Mouse (Mus musculus) ovary, postnatal 36 days (tissue): Measurements from ENCODE around the gene Fxyd4.

ENCODE experiments used
- DNase-seq: peaks from one replicate; pipeline ENCODE4 v3.0.0; 2022; ENCODE audit warnings: low spot score, mixed read lengths

Fxyd4 gene

GRCm38 (mm10) chr6:117891369-117892160 is 45.9 kb downstream of the Fxyd4 start:
- peak; percentile 24 for DNase-seq

DNA sequence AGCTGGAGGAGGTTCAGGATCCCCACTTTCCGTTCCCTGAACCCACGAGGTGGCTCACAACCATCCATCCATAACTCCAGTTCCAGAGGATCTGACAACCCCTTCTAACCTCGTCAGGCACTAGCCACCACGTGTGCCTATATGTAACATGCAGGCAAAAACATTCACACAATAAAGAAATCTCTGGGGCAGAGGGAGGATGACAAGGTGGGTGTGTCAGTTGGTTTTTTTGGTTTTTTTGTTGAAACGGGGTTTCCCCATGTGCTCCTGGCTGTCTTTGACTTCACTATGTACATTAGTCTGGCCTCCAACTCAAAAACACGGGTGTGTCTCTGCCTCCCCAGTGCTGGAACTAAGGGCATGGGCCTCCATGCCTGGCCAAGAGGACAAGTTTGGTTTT is 47.2 kb downstream of the Fxyd4 start:
- no peak for DNase-seq

DNA sequence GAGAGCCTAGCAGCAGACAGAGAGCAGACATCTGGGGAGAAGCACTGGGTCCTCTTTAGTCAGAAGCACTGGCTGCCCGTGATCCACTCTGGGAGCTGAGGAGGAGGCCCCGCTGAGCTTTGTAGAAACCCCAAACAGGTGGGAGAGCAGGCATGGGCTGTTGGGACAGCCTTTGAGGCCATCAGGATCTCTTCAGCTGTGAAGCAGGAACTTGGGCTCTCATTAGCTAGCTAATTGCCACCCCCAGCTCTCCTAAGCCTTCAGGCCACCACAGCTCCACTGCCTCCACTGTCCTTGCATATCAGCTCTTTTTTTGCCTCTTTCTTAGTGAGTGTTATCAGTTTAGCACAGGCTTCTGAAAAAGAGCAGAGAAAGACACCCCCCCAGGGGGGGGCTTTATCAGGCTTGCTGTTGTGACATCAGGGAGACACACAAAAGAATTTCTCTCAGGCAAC is 48.8 kb downstream of the Fxyd4 start:
- DNase-seq = no peak

DNA sequence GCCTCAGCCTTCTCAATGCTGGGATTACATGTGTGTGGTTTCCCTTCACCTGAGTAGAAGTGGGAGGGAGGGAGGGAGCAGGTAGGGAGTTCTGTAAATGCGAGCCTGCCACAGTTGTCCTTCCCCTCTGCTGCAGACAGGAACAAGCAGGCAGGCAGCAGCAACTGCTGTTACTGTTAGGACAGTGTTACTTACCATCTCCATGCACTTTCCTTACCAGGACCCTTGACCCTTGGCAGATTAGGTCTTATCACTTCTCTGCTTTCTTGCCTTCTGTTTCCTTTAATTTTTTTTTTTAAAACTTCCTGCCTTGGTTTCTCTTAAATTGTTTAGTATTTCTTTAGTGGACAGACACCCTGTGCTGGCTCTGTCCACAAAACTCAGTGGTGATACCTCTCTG is 49.5 kb downstream of the Fxyd4 start:
- no peak for DNase-seq

DNA sequence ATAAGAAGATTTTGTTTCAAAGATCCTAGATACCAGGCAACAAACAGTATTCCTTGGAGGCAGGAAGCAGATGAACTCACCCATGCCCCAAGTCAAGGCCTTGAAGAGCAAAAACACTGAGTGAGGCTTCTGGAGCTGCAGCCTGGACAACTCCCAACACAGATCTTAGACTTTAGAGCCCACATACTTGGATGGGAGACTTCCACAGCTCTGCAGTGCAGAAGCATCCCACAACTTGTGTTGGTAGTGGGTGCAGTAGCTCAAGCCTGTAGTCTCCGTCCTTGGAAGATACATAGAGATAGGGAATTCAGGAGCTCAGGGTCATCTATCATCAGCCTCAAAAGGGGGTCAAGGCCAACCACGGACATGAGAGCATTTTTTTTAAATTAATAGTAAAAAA is 51.5 kb downstream of the Fxyd4 start:
- DNase-seq = peak; percentile 20
